Mouse (Mus musculus) ovary, adult 18-20 months (tissue): Measurements from ENCODE around the gene Neurod2.
A peak's percentile ranks its signal among the peaks of the same experiment; 100 is the strongest.

Source experiments
- DNase-seq: peaks from one replicate; pipeline ENCODE4 v3.0.0; 2022; ENCODE audit warnings: low spot score, mixed read lengths

The Neurod2 gene

DNA sequence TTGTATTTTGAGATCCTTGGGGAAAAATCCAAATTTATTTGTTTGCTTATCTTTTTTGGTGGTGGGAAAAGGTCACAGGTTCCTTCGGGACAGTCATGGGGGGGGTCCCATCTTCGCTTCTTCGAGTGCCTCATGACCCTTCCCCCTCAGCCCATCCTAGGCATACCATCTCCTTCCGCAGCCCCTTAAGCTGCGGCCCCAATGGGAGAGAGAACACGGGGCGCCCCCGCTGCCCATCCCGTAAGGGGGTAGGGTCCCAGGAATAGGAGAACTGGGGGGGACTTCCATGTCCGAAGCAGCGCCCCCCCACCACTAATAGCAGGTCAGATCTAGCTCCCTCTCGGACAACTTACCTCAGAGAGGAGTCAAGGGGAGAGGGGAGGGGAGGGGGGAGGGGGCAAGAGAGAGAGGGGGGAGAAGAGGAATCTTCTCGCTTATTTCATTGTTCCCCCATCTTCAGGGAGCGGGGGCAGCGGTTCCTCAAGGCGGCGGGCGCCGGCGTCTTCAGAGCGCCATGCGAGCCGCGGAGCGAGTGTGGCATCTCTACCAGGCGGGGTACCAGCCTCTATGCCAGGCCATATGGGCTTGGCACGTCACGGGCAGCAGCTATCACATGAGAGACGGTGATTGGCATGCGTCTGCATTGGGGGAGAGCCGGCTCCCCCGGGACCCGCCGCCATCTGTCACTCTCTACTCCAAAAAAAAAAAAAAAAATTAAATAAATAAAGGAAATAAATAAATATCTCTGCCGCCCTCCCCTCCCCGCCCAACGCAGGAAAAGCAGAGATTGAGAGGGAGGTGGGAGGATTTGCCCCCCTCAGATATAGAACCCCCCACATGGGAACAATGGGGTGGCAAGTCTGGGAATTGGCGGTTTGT is at the start of gene Neurod2:
TSS of gene Neurod2 (minus strand) at position 568 of the 879 bp plus-strand sequence.
- DNase-seq = no peak

DNA sequence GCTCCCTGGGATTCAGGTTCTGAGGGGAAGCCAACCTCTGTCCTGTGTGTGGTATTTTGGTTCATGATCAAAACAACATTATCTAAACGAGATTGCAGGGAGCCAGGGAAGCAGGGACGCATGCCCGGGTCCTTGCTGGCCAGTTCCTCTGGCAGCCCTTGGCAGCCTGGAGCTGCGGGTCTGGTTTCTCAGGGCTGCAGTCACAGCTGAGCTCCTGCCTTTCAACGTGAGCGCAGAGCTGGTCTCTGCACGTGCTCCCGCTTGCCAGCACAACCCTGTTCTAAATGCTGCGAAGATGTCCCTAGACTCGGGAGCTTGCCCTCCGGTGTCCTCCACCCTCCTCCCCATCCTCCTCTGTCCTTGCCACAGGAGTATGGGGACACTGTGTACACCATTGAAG is 48.3 kb upstream of the Neurod2 start:
- peak; percentile 67 for DNase-seq

DNA sequence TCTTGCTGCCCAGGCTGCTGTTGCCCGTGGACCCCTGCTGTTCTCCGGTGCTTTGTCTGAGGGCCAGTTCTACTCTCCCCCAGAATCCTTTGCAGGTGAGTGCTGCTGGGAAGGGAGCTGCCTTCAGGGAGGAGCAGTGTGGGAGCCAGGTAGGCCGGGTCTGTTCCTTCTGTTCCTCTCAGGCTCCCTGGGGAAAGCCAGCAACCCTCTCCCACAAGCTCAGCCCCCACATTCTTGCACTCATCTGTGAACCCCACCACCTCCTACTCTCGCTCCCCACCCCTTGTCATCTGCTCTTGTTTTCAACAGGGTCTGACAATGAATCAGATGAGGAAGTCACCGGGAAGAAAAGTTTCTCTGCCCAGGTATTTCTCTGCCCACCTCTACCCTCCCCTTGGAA is 47.3 kb upstream of the Neurod2 start:
- no peak for DNase-seq

DNA sequence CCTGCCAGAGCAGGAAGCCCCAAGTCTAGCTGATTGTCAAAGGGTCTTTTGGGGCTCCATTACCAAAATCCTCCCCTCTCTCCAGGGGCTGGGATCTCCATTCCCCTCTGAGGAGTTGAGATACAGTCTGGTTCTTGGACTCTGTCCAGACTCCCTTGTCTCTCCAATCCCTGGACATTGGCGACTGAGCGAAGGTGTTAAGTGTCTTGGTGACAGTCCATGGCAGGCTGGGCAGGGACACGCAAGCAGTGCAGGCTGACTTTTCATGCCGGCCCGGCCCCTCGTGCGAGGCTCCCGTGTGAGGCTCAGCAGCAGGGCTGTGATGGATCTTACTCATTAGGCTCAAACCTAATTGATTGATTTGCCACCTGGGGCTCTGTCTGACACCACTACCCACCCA is 44.8 kb upstream of the Neurod2 start:
- DNase-seq = no peak

DNA sequence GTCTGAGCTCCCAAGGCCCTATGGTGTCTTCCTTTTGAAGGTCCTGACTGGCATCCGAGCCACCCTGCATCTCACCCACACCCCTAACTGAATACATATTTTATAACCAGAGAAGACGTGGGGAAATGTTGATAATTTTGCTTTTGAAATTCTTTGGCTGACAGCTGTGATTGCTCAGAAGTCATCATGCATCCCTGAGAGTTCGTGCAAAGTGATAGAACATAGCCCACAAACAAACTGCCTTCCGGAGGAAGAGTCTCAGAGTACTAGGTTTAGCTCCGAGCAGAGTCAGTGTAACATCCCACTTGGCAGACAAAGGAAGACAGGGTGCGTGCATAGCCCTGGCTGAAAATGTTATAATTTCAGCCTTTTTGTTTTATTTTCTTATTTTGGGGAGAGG is 43.8 kb upstream of the Neurod2 start:
- no peak for DNase-seq

DNA sequence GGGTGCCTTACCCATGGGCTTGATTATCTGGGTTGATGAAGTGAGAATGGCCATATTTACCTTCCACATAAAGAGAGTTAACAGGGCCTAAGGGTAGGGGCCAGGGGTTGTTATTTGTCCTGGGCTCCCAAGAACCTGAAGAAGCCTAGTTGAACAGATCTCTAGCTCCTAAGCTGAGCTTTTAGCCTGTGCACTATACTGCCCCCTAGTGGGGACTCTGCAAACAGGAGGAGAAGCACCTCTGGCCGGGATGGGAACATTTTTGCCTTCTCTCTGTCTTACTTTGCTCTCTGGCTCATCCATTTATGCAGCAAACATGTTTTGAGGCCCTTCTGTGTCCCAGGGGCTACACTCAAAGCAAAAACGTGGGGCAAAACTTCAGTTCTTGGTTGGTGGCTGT is 43.0 kb upstream of the Neurod2 start:
- no peak for DNase-seq

DNA sequence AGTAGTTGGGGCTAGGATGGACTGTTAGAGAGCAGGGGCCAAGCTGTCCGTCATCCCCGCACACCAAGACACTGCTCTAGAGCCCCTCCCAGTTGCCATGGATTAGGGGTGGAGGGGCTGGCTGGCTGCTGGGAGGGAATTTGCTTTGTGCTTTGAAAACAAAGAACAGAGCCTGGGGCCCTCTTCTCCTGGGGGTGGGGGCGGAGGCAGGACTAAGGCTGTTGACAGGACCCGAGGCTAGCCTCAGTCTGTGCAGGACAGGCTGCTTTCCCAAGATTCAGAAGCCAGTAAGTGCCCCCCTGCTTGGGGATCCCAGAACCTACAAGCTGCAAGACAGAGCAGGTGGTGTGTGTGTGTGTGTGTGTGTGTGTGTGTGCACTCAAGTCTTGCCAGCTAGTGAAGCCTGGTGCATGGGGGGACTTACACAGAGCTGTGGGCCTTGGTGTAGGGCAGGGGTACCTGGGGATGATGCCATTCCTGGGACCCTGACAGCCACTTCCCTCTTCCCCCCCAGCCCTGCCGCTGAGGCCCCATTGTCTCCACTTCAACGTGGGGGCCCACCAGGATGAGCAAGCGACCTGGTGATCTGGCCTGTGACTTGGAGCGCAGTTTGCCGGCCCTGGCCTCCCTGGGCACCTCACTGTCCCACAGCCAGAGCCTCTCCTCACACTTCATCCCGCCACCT is 42.2 kb upstream of the Neurod2 start:
- no peak for DNase-seq

DNA sequence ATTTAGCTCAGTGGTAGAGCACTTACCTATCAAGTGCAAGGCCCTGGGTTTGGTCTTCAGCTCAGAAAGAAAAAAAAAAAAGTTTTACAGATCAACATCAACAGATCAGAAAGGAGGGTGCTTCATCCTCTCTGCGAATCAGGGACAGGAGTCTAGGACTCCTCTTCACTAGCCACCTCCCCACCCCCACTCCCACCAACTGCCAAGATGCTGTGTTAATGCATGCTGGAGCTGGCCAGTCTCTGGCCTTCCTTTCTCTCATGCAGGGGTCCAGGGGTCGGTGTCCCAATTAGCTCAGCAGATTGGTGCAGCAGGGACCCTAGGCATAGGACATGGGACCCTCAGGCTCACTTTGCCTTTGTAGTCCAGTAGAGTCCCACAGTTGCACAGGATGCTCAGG is 41.1 kb upstream of the Neurod2 start:
- no peak for DNase-seq

DNA sequence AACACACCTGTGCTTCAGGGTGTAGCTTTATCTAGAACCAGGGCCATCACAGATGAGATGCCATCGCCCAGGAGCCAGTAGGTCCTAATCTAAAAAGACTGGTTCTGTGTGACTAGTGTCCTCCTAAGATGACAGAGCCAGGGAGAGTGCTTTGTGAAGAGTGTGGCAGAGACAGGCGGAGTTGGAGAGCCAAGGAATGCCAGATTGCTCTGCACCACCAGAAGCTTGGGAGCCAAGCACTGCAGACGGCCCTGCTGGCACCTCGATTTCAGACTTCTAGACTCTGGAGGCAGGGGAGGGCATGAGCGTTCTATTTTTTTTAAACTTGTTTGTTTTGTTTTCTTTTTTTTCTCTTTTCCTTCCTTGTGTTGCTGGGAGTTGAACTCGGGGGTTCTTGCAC is 39.9 kb upstream of the Neurod2 start:
- no peak for DNase-seq

DNA sequence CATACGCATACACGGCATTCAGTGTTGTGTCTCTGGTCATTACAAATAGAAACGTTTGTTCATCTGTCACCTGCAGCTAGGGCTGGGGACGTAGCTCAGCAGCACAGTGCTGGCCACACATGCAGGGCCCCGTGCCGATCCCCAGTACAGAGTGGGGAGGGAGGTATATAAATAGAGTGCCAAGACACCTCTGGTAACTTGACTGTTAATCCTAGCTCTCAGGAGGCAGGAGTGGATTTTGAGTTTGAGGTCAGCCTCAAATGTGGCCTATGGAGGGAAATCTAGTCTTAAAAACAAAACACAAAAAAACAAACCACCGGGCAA is 38.4 kb upstream of the Neurod2 start:
- DNase-seq = no peak

DNA sequence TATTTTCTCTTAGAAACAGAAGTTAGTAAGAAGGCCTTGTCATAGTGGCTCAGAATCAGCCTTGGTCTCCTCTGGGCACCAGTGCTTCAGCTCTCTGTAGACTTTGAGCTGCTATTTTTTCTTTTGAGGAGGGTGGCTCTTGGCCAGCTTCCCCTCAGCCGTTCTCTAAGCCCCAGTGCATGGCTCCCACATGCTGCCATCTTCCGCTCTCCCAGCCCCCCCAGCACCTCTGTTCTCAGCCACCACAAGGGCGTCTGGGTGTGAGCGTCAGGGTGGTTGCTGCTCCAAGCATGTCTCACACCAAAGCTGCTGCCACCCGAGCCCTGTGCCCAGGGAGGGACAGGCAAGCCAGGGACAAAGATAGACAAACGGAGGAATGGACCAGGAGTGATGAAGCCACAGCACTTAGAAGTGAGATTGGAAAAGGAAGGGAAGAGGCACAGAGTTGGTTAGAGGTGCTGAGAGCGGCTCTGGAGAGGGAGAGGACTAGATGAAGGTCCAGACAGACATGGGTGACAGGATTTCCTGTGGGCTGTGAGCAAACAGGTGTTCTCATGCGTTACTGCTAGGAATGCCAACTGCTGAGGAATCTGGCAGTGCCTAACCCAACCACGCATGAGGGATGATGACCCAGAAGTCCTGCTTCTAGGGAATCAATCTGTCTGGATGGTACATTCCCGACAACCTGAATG is 37.9 kb upstream of the Neurod2 start:
- DNase-seq = no peak

DNA sequence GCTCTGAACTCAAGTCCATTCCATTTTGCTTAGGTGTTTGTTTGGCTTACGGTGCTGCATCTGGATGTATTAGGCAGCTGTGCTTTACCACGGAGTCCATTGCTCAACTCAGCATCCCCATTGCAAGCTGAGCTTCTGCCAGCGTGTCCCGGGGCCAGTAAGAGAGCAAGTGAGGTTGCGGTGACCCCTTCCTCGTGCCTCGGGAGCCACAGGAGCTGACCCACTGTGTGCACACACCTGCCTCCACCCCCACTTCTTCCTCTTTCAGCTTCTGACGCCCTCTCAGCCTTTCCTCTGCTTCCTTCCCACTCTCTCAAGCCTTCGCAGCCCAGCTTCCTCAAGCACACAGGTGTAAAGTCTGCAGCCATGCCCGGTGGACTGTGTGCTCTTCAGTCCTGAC is 36.8 kb upstream of the Neurod2 start:
- no peak for DNase-seq

DNA sequence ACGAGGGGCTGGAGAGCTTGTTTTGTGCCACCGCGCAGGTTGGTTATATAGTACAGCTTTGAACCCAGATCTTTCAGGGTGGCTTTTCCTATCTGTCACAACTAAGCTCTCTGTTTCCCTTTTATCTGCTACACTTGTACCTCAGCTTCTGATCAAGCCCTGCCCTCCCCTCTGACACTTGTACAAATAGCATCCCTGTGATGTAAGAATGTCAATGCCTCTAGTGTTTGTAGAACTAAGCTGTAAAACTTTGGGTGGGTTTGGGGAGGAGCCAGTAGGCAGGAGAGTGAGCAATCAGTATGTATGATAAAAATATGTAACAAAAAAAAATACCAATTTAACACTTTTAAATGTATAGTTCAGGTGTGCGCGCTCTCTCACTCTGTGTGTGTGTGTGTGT is 35.0 kb upstream of the Neurod2 start:
- no peak for DNase-seq

DNA sequence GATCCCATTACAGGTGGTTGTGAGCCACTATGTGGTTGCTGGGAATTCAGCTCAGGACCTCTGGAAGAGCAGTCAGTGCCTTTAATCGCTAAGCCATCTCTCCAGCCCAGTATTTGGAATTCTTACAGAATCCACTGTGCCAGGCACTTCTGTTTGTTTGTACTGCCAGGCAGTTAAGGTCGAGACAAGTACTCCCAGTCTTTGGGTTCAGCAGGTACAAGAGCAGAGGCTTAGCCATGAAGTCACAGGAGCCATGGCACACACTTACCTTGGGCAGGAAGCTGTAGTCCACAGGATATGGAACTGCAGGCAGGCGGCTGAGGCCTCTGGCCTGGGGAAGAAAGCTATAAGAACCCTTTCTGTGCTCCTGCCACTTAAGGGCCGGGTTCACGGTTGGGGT is 34.4 kb upstream of the Neurod2 start:
- DNase-seq = no peak

DNA sequence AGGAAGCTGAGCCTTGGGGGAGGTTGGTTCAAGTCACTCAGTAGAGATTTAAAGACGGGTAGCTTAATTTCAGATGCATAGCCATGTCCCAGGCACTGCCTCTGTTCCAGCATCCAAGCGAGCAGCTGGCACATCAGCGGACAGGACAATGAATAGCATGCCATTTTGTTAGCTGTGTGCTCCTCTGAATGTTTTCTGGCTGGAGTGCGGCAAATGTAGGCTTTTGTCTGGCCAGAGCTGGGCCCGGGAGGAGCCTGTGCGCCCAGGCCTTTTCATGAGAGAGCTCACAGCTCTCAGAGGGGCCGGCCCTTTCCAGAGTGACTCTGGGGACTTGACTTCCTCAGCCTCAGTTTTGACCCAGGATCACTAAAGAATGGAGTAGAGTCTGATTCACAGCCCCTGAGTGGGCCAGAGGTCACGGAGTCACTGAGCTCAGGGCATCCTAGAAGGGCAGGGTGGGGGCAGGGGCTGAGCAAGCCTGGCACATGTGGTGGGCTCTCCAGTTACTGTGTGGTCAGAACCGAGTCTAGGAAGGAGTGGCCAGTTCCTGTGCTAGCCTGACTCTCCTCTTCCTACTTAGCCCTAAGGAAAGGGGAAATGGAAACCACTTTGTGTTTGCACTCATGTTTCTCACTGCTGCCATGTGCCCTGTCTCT is 31.5 kb upstream of the Neurod2 start:
- DNase-seq = no peak

DNA sequence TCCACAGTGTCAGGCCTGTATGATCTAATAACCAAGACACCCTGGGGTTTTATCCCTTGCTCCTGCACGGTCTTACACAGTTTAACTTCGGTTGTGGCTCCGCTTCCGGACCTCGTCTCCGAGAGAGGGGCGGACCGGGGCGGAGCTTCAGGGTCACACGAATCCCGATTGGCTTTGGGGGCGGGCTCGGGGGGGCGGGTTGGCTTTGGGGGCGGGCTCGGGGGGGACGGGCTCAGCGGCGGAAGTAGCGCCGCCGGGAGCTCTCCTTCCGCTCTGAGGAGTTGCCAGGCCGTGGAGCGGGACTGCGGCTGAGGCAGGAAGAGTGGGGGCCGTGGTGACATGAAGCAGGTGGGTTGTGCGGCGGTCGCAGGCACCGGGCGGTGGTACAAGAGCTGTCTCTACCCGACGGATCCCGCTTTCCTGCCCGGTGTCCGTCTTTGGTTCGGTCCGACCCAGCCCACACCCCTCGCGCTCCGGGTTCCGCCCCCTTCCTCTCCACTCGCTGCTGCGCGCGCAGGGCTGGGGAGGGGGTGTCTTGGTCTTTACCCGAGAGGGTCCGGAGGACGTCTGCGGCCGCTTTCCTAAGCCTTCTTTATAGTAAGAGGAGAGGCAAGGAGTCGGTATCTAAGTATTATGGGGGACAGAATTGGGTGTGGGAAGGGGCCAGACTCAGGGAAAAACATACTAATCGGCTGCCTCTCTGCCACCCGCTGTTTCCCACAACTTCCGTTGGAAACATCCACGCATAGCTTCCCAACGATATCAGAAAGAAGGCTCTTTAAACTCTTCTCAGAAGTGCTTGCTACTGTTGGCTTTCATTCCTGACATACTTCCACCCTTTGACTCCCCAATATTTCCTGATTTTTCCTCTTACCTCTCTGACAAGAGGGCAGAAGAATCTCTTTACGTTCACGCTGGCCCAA is 29.0 kb upstream of the Neurod2 start, which contains the start of gene Stard3:
TSS of gene Stard3 (plus strand) at position 208 of the 923 bp plus-strand sequence.
- peak; percentile 84 for DNase-seq

DNA sequence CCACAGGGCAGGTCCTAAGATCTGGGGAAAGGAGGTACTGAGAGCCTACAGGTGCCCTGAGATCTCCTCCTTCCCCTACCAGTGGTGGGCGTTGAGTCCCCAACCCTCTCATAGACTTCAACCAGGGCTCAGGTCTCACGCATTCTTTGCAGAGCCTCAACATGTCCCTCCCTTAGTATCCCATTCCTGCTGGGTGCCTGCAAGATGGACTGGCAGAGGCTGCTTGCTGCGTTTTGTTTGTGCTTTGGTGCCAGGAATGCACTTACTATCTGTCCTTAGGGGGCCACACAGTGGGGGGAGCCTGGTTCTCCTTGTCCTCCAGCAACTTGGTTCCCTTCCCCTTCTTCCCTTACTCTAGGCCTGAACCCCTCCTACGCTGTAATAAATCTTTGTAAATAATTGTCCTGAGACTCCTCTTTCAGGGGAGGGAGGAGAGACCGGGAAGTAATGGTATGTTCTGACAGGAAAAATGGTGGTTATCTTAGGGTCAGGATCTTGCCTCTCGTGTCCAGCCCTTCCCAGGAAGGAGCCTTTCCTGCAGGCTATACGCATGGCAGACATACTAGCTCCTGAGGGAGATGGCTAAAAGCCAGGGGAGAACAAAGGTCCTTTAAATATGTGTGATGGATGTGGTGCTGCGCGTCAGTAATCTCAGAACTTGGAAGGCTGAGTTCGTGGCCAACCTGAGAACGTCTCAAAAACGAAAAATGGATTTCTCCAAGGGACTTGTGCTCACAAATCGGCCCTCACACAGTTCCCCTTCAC is 28.1 kb upstream of the Neurod2 start:
- DNase-seq = no peak

DNA sequence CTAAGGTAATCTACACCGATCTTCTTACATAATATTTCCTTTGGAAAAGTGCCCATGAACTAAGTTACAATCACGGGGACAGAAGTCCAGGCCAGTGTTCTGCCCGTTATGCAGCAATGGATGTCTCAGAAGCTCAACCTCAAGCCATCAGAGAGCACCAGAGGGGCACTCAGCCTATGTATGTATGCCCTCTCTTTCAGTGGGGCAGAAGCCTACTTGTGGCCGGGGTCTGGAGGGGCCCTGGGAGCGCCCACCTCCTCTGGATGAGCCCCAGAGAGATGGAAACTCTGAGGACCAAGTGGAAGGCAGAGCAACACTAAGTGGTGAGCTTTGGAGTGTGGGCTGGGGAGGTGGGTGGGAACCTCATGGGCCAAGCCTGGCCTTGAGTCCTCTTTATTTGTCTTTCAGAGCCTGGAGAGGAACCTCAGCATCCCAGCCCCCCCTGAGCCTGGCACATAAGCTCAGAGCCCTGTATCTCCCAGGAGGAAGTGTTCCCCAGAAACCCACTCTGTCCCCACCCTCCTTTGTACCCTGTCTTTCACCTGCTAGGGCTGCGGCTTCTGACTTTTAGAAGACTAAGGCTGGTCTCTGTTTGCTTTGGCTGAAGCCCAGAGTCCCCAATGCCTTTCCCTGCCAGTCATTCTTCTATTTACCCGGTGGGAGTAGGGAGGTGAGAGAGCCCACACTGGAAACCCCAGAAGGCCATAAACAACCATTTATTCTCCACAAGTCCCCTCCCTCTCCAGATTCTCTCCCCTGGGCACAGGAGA is 27.4 kb upstream of the Neurod2 start:
- DNase-seq = no peak

DNA sequence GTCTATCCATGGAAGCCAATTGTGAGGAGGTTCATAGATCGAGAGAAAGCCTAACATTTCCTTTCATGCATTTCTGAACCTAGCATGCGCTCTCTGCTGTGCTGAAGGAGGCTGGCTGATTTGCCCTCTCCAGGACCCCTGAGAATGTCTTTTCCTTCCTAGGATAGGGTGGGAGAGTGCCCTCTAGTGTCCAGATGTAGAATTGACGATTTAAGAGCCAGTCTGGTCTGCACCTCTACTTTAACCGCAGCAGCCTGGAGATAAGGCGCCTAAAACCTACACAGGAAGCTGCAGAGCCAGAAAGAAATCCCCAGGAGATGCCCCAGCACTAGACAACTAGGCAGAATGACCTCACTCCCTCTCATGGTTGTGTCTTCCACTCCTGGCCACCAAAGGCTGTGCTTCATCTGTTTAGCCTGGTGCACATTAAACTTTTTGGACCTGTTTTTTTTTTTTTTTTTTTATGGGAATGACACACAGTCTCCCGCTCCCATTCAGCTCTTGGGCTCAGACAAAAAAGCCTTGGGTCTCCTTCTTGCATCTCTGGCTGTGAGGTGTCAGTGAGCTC is 26.4 kb upstream of the Neurod2 start:
- no peak for DNase-seq

DNA sequence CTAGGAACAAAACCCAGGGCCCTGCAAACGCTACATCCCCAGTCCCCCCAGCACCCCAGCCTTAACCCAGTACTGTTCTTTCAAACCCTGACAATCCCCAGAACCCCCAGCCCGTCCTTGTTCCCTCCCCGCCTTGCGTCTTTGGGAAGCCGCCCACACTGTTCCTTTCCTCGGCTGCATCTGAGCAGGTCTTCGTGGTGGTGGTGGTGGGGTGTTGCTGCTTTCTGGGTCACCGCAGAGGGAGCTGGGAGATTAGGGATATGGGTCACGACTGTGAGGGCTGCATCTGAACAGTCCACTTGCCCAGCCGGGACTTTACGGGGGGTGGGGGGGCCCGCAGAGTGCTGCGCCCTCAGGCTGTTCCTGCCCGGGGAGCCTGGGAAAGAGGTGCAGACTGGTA is 25.0 kb upstream of the Neurod2 start:
- no peak for DNase-seq
